ENCODE assay signal across 8 mouse cellular contexts in genomic region chr16:90624039-90624625, GRCm38 (mm10).
DNase-seq lines count a peak whose midpoint lies in the region; ATAC-seq lines count a peak whose summit lies in the region.

No protein-coding gene starts in this region.

- H3K36me3 ChIP-seq in midbrain, embryonic 14.5 days (ENCODE audit: control insufficient read depth, insufficient read depth, low read length), result no peaks in the 10 kb centered on the region
- no peaks in the 10 kb centered on the region for H3K36me3 ChIP-seq in midbrain, embryonic 10.5 days
- H3K36me3 ChIP-seq in forebrain, embryonic 12.5 days (replicated peaks), result no peaks in the 10 kb centered on the region
- H3K36me3 ChIP-seq in heart, embryonic 15.5 days, result no peaks in the 10 kb centered on the region
- no peaks in the 10 kb centered on the region for H3K36me3 ChIP-seq in lung, embryonic 16.5 days (ENCODE audit: control insufficient read depth, insufficient read depth, low read length)
- H3K36me3 ChIP-seq in stomach, embryonic 14.5 days (ENCODE audit: control insufficient read depth, insufficient read depth, low read length), result no peaks in the 10 kb centered on the region

- H3K4me1 ChIP-seq in midbrain, embryonic 14.5 days (ENCODE audit: control insufficient read depth, insufficient read depth, low read length), result peaks cover 4% of the 10 kb centered on the region
- H3K4me1 ChIP-seq in midbrain, embryonic 10.5 days, result peaks cover 14% of the 10 kb centered on the region
- H3K4me1 ChIP-seq in forebrain, embryonic 12.5 days, result peaks cover 38% of the 10 kb centered on the region
- H3K4me1 ChIP-seq in heart, embryonic 15.5 days (replicated peaks), result peaks cover 32% of the 10 kb centered on the region
- H3K4me1 ChIP-seq in lung, embryonic 16.5 days (replicated peaks; ENCODE audit: control insufficient read depth, insufficient read depth, low read length), result peaks cover 62% of the 10 kb centered on the region
- peaks cover 41% of the 10 kb centered on the region for H3K4me1 ChIP-seq in stomach, embryonic 14.5 days (ENCODE audit: control insufficient read depth, insufficient read depth, low read length)

- DNase-seq in midbrain, embryonic 14.5 days, result peak; percentile 61
- no peak for DNase-seq in midbrain, embryonic 10.5 days (ENCODE audit: low spot score)
- peak; percentile 79 to 82 for DNase-seq in kidney, postnatal 25 days
- no peak for DNase-seq in spleen, postnatal 4 days (ENCODE audit: low spot score in 2 of 2)

- WGBS in midbrain, embryonic 14.5 days, result 62% methylated on average over 17 of the region's 17 CpGs
- WGBS in midbrain, embryonic 10.5 days, result 78% methylated on average over 17 of the region's 17 CpGs
- WGBS in forebrain, embryonic 12.5 days, result 66% methylated on average over 17 of the region's 17 CpGs
- WGBS in heart, embryonic 15.5 days, result 42% methylated on average over 17 of the region's 17 CpGs
- 29% methylated on average over 17 of the region's 17 CpGs for WGBS in lung, embryonic 16.5 days
- WGBS in stomach, embryonic 14.5 days, result 28% methylated on average over 17 of the region's 17 CpGs

- H3K9me3 ChIP-seq in midbrain, embryonic 14.5 days (ENCODE audit: control insufficient read depth, low read length), result no peaks in the 10 kb centered on the region
- no peaks in the 10 kb centered on the region; the same call in 1 of the 2 replicates for H3K9me3 ChIP-seq in midbrain, embryonic 10.5 days (replicated peaks)
- peaks cover 6% of the 10 kb centered on the region; the same call in 1 of the 2 replicates for H3K9me3 ChIP-seq in forebrain, embryonic 12.5 days
- H3K9me3 ChIP-seq in heart, embryonic 15.5 days (replicated peaks), result no peaks in the 10 kb centered on the region
- H3K9me3 ChIP-seq in lung, embryonic 16.5 days (ENCODE audit: control insufficient read depth, low read length), result no peaks in the 10 kb centered on the region; the same call in 1 of the 2 replicates
- H3K9me3 ChIP-seq in stomach, embryonic 14.5 days (ENCODE audit: control insufficient read depth, low read depth, low read length), result no peaks in the 10 kb centered on the region

- no peak overlapping the region for H3K4me3 ChIP-seq in midbrain, embryonic 14.5 days (replicated peaks; ENCODE audit: low read depth, low read length)
- H3K4me3 ChIP-seq in midbrain, embryonic 10.5 days, result no peak overlapping the region
- no peak overlapping the region for H3K4me3 ChIP-seq in forebrain, embryonic 12.5 days (replicated peaks)
- H3K4me3 ChIP-seq in heart, embryonic 15.5 days, result no peak overlapping the region
- H3K4me3 ChIP-seq in lung, embryonic 16.5 days (ENCODE audit: low read length), result peak overlapping the region; percentile 22
- H3K4me3 ChIP-seq in stomach, embryonic 14.5 days (ENCODE audit: low read depth, low read length), result no peak overlapping the region; the same call in 1 of the 2 replicates

- no peak for ATAC-seq in midbrain, embryonic 14.5 days (ENCODE audit: low FRiP score, low TSS enrichment)
- no peak for ATAC-seq in forebrain, embryonic 12.5 days (ENCODE audit: low FRiP score)
- peak; percentile 63 for ATAC-seq in heart, embryonic 15.5 days (replicated peaks; ENCODE audit: insufficient number of reproducible peaks, insufficient read depth, low FRiP score, low read depth)
- peak; percentile 55 for ATAC-seq in lung, embryonic 16.5 days (ENCODE audit: low read depth)
- peak; percentile 72 for ATAC-seq in stomach, embryonic 14.5 days (ENCODE audit: insufficient number of reproducible peaks, insufficient read depth, low FRiP score, low read depth)

- no peak overlapping the region for H3K27ac ChIP-seq in midbrain, embryonic 14.5 days (replicated peaks; ENCODE audit: low read depth, low read length)
- H3K27ac ChIP-seq in midbrain, embryonic 10.5 days (replicated peaks), result no peak overlapping the region
- H3K27ac ChIP-seq in forebrain, embryonic 12.5 days, result peak overlapping the region; percentile 20; the same call in 1 of the 2 replicates
- peak overlapping the region; percentile 72 for H3K27ac ChIP-seq in heart, embryonic 15.5 days
- peak overlapping the region; percentile 96 for H3K27ac ChIP-seq in lung, embryonic 16.5 days (ENCODE audit: low read length)
- peak overlapping the region; percentile 82 for H3K27ac ChIP-seq in stomach, embryonic 14.5 days (ENCODE audit: low read length)

- no peaks in the 10 kb centered on the region for H3K27me3 ChIP-seq in midbrain, embryonic 14.5 days (ENCODE audit: control insufficient read depth, insufficient read depth, low read length)
- H3K27me3 ChIP-seq in midbrain, embryonic 10.5 days (ENCODE audit: low read depth, poor library complexity, severe bottlenecking), result no peaks in the 10 kb centered on the region
- H3K27me3 ChIP-seq in forebrain, embryonic 12.5 days, result peaks cover 5% of the 10 kb centered on the region; the same call in 1 of the 2 replicates
- no peaks in the 10 kb centered on the region for H3K27me3 ChIP-seq in heart, embryonic 15.5 days
- no peaks in the 10 kb centered on the region for H3K27me3 ChIP-seq in lung, embryonic 16.5 days (ENCODE audit: control insufficient read depth, insufficient read depth, low read depth, low read length)
- no peaks in the 10 kb centered on the region for H3K27me3 ChIP-seq in stomach, embryonic 14.5 days (ENCODE audit: control insufficient read depth, insufficient read depth, low read length)

- H3K9ac ChIP-seq in midbrain, embryonic 14.5 days (replicated peaks; ENCODE audit: low read length), result no peak overlapping the region
- H3K9ac ChIP-seq in forebrain, embryonic 12.5 days, result no peak overlapping the region
- no peak overlapping the region for H3K9ac ChIP-seq in heart, embryonic 15.5 days
- peak overlapping the region; percentile 8; the same call in 1 of the 2 replicates for H3K9ac ChIP-seq in lung, embryonic 16.5 days (ENCODE audit: low read length)
- H3K9ac ChIP-seq in stomach, embryonic 14.5 days (replicated peaks; ENCODE audit: low read depth, low read length), result no peak overlapping the region

- no peak overlapping the region for H3K4me2 ChIP-seq in midbrain, embryonic 14.5 days (ENCODE audit: low read length)
- H3K4me2 ChIP-seq in forebrain, embryonic 12.5 days, result no peak overlapping the region
- peak overlapping the region; percentile 3 for H3K4me2 ChIP-seq in heart, embryonic 15.5 days
- peak overlapping the region; percentile 33 for H3K4me2 ChIP-seq in lung, embryonic 16.5 days (ENCODE audit: low read depth, low read length)
- peak overlapping the region; percentile 24 for H3K4me2 ChIP-seq in stomach, embryonic 14.5 days (replicated peaks; ENCODE audit: low read depth, low read length)

Comparison
In these comparisons a context has a peak if more than half of its experiments do, and no peak if none do; other contexts are left out.
1. DNase-seq: peak in midbrain, embryonic 14.5 days (single experiment) and kidney, postnatal 25 days (2 of 2); none in midbrain, embryonic 10.5 days (single experiment) and spleen, postnatal 4 days (0 of 2).
2. ATAC-seq: peak in heart, embryonic 15.5 days (single experiment), lung, embryonic 16.5 days (single experiment) and stomach, embryonic 14.5 days (single experiment); none in midbrain, embryonic 14.5 days (single experiment) and forebrain, embryonic 12.5 days (single experiment).
3. H3K27ac ChIP-seq: peak in forebrain, embryonic 12.5 days (single experiment), heart, embryonic 15.5 days (single experiment), lung, embryonic 16.5 days (single experiment) and stomach, embryonic 14.5 days (single experiment); none in midbrain, embryonic 14.5 days (single experiment) and midbrain, embryonic 10.5 days (single experiment).
4. H3K4me2 ChIP-seq: peak in heart, embryonic 15.5 days (single experiment), lung, embryonic 16.5 days (single experiment) and stomach, embryonic 14.5 days (single experiment); none in midbrain, embryonic 14.5 days (single experiment) and forebrain, embryonic 12.5 days (single experiment).